In the genomic region with DNA sequence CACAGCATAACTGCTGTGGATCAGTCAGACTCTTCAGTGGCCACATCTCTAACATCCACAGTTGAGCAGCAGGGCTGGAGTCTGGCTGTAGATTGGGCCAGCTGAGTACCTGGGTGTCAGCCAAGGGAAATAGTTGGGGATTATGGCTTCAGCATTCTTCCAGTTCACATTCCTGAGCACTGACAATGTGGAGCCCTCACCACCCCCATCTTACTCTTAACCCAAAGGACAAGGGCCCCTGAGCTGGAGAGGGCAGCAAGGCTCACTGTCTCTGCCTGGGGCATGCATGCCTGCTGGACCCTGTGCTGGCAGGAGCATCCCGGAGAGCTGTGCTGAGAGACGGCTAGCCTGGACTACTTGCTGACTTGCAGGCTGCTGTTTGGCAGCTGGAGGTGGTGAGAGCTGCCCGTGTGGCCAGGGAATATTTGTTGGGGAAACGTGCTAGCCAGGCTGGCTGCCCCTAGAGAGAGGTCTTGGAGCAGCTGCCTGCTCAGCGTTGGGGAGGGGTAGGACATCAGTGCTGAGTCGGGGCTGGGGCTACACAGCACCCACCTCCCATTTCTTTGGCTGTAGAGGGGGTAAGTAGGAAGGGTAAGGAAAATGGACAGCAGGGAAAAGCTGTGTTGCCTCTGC, we compare ENCODE assay signal across 9 mouse cellular contexts. TPM values are rescaled to one million over a fixed set of nuclear protein-coding genes. Genes with fewer than 3 reads are reported as not detected.
DNase-seq lines count a peak whose midpoint lies in the region; ATAC-seq and TF ChIP-seq lines count a peak whose summit lies in the region.
"Had no signal": no experiment of that assay in that cellular context is flagged by ENCODE, and none has a peak within 500 bp of the region (broad histone marks: within the 10 kb centered on the region; RNA-seq: fewer than 3 reads in every experiment).

No protein-coding gene starts in this region.

- ATAC-seq in heart, embryonic 11.5 days (replicated peaks; ENCODE audit: insufficient number of reproducible peaks, low FRiP score, low TSS enrichment) = no peak
- no peak; the same call in 1 of the 2 replicates for ATAC-seq in kidney, postnatal 0 days (replicated peaks; ENCODE audit: low FRiP score, low read depth)
- peak; percentile 63 for ATAC-seq in stomach, embryonic 16.5 days (ENCODE audit: insufficient read depth, low FRiP score)
- no peak for ATAC-seq in forebrain, embryonic 14.5 days

- no peaks in the 10 kb centered on the region for H3K27me3 ChIP-seq in heart, embryonic 11.5 days (ENCODE audit: control insufficient read depth, insufficient read depth, low read length)
- H3K27me3 ChIP-seq in kidney, postnatal 0 days (ENCODE audit: insufficient read depth, low read length) = no peaks in the 10 kb centered on the region
- H3K27me3 ChIP-seq in stomach, embryonic 16.5 days (ENCODE audit: control insufficient read depth, insufficient read depth, low read length) = no peaks in the 10 kb centered on the region
- no peaks in the 10 kb centered on the region for H3K27me3 ChIP-seq in forebrain, embryonic 14.5 days (replicated peaks; ENCODE audit: control insufficient read depth, insufficient read depth, low read length)

- TF ChIP-seq CTCF in kidney, postnatal 0 days (IDR thresholded peaks at IDR 0.05; ENCODE audit: low read depth) = no peak

- peak overlapping the region; percentile 46 for H3K27ac ChIP-seq in heart, embryonic 11.5 days (ENCODE audit: low read depth, low read length)
- peak overlapping the region; percentile 58 for H3K27ac ChIP-seq in kidney, postnatal 0 days
- peak overlapping the region; percentile 82 for H3K27ac ChIP-seq in stomach, embryonic 16.5 days (ENCODE audit: low read length)
- H3K27ac ChIP-seq in forebrain, embryonic 14.5 days (ENCODE audit: low read depth, low read length) = no peak overlapping the region

- peaks cover 35% of the 10 kb centered on the region for H3K36me3 ChIP-seq in heart, embryonic 11.5 days (ENCODE audit: control insufficient read depth, insufficient read depth, low read length)
- H3K36me3 ChIP-seq in kidney, postnatal 0 days (ENCODE audit: insufficient read depth, low read length) = peaks cover 63% of the 10 kb centered on the region
- peaks cover 17% of the 10 kb centered on the region for H3K36me3 ChIP-seq in stomach, embryonic 16.5 days (ENCODE audit: control insufficient read depth, insufficient read depth, low read length)
- peaks cover 90% of the 10 kb centered on the region for H3K36me3 ChIP-seq in forebrain, embryonic 14.5 days (ENCODE audit: control insufficient read depth, insufficient read depth, low read length)

- peaks cover 21% of the 10 kb centered on the region for H3K4me1 ChIP-seq in heart, embryonic 11.5 days (ENCODE audit: control insufficient read depth, insufficient read depth, low read length)
- H3K4me1 ChIP-seq in kidney, postnatal 0 days (replicated peaks; ENCODE audit: insufficient read depth, low read length) = no peaks in the 10 kb centered on the region
- H3K4me1 ChIP-seq in stomach, embryonic 16.5 days (ENCODE audit: control insufficient read depth, insufficient read depth, low read length) = peaks cover 5% of the 10 kb centered on the region; the same call in 1 of the 2 replicates
- no peaks in the 10 kb centered on the region for H3K4me1 ChIP-seq in forebrain, embryonic 14.5 days (ENCODE audit: control insufficient read depth, insufficient read depth, low read length)

- WGBS in heart, embryonic 11.5 days (ENCODE audit: insufficient replicate concordance) = 65% methylated on average over 6 of the region's 6 CpGs
- WGBS in kidney, postnatal 0 days = 71% methylated on average over 6 of the region's 6 CpGs
- 68% methylated on average over 6 of the region's 6 CpGs for WGBS in stomach, embryonic 16.5 days
- WGBS in forebrain, embryonic 14.5 days = 90% methylated on average over 6 of the region's 6 CpGs

- H3K9ac ChIP-seq in heart, embryonic 11.5 days (ENCODE audit: low read depth, low read length) = no peak overlapping the region
- no peak overlapping the region for H3K9ac ChIP-seq in kidney, postnatal 0 days (ENCODE audit: low read depth, low read length)
- H3K9ac ChIP-seq in stomach, embryonic 16.5 days (ENCODE audit: low read length) = no peak overlapping the region
- no peak overlapping the region for H3K9ac ChIP-seq in forebrain, embryonic 14.5 days (ENCODE audit: low read length)

- H3K9me3 ChIP-seq in heart, embryonic 11.5 days (replicated peaks; ENCODE audit: control insufficient read depth, low read length) = no peaks in the 10 kb centered on the region
- H3K9me3 ChIP-seq in kidney, postnatal 0 days (replicated peaks; ENCODE audit: low read length) = no peaks in the 10 kb centered on the region
- H3K9me3 ChIP-seq in stomach, embryonic 16.5 days (replicated peaks; ENCODE audit: control insufficient read depth, low read length) = no peaks in the 10 kb centered on the region
- no peaks in the 10 kb centered on the region for H3K9me3 ChIP-seq in forebrain, embryonic 14.5 days (replicated peaks; ENCODE audit: control insufficient read depth, low read length)

- H3K4me3 ChIP-seq in heart, embryonic 11.5 days (ENCODE audit: low read depth, low read length) = no peak overlapping the region
- no peak overlapping the region for H3K4me3 ChIP-seq in kidney, postnatal 0 days (replicated peaks; ENCODE audit: low read depth, low read length)
- no peak overlapping the region for H3K4me3 ChIP-seq in stomach, embryonic 16.5 days (replicated peaks; ENCODE audit: low read length)
- no peak overlapping the region for H3K4me3 ChIP-seq in forebrain, embryonic 14.5 days (ENCODE audit: low read depth, low read length)

- H3K4me2 ChIP-seq in heart, embryonic 11.5 days = no peak overlapping the region; the same call in 1 of the 2 replicates
- H3K4me2 ChIP-seq in kidney, postnatal 0 days (ENCODE audit: low read length) = no peak overlapping the region
- no peak overlapping the region for H3K4me2 ChIP-seq in stomach, embryonic 16.5 days (ENCODE audit: low read depth, low read length)
- no peak overlapping the region for H3K4me2 ChIP-seq in forebrain, embryonic 14.5 days (ENCODE audit: low read length)

- peak; percentile 48 to 49 for DNase-seq in lung, adult 18-20 months
- no peak for DNase-seq in lung, postnatal 25 days (ENCODE audit: low spot score)
- peak; percentile 62 for DNase-seq in kidney, postnatal 0 days (ENCODE audit: low spot score)
- no peak for DNase-seq in forebrain, embryonic 14.5 days (ENCODE audit: low spot score)
- no peak for DNase-seq in layer of hippocampus, postnatal 10 days (ENCODE audit: low spot score in 2 of 2)
- no peak for DNase-seq in cerebellum, adult 11-12 months

RNA-seq across cellular contexts. Expression of gene Psmc3, which starts 8.2 kb away (rescaled TPM):
- 316 and 322 TPM in 2 replicates for polyA plus RNA-seq in heart, embryonic 11.5 days (2014; fragmentation: Nextera tagmentation; extraction: Ambion mirVana)
- polyA plus RNA-seq in kidney, postnatal 0 days (2015; fragmentation: Nextera tagmentation; extraction: Ambion mirVana) = 287 and 307 TPM in 2 replicates
- polyA plus RNA-seq in stomach, embryonic 16.5 days (2015; fragmentation: Nextera tagmentation; extraction: Ambion mirVana) = 264 and 286 TPM in 2 replicates
- 298 and 304 TPM in 2 replicates for polyA plus RNA-seq in forebrain, embryonic 14.5 days (2014; fragmentation: Nextera tagmentation; extraction: Ambion mirVana)
- total RNA-seq in layer of hippocampus, postnatal 10 days (2021) = 100 to 1,000 TPM; 190 to 221 TPM

RNA-seq across cellular contexts. Expression of gene Slc39a13, which starts 8.3 kb away (rescaled TPM):
- 34.0 and 36.3 TPM in 2 replicates for polyA plus RNA-seq in heart, embryonic 11.5 days (2014; fragmentation: Nextera tagmentation; extraction: Ambion mirVana)
- polyA plus RNA-seq in kidney, postnatal 0 days (2015; fragmentation: Nextera tagmentation; extraction: Ambion mirVana) = 39.9 and 41.8 TPM in 2 replicates
- polyA plus RNA-seq in stomach, embryonic 16.5 days (2015; fragmentation: Nextera tagmentation; extraction: Ambion mirVana) = 43.7 and 51.3 TPM in 2 replicates
- 16.1 and 18.0 TPM in 2 replicates for polyA plus RNA-seq in forebrain, embryonic 14.5 days (2014; fragmentation: Nextera tagmentation; extraction: Ambion mirVana)
- total RNA-seq in layer of hippocampus, postnatal 10 days (2021) = 10 to 100 TPM; 26.4 to 28.9 TPM

RNA-seq across cellular contexts. Expression of gene Spi1, which starts 20.2 kb away (rescaled TPM):
- 1.7 and 1.9 TPM in 2 replicates for polyA plus RNA-seq in heart, embryonic 11.5 days (2014; fragmentation: Nextera tagmentation; extraction: Ambion mirVana)
- polyA plus RNA-seq in kidney, postnatal 0 days (2015; fragmentation: Nextera tagmentation; extraction: Ambion mirVana) = 4.4 and 6.0 TPM in 2 replicates
- polyA plus RNA-seq in stomach, embryonic 16.5 days (2015; fragmentation: Nextera tagmentation; extraction: Ambion mirVana) = 5.1 and 6.7 TPM in 2 replicates
- polyA plus RNA-seq in forebrain, embryonic 14.5 days (2014; fragmentation: Nextera tagmentation; extraction: Ambion mirVana) = 2.4 and 2.9 TPM in 2 replicates
- total RNA-seq in layer of hippocampus, postnatal 10 days (2021) = 1 to 10 TPM; 4.5 to 6.0 TPM

RNA-seq across cellular contexts. Expression of gene Rapsn, which starts 26.5 kb away (rescaled TPM):
- 11.1 and 11.3 TPM in 2 replicates for polyA plus RNA-seq in heart, embryonic 11.5 days (2014; fragmentation: Nextera tagmentation; extraction: Ambion mirVana)
- 5.7 and 6.1 TPM in 2 replicates for polyA plus RNA-seq in kidney, postnatal 0 days (2015; fragmentation: Nextera tagmentation; extraction: Ambion mirVana)
- 1.5 and 4.8 TPM in 2 replicates for polyA plus RNA-seq in stomach, embryonic 16.5 days (2015; fragmentation: Nextera tagmentation; extraction: Ambion mirVana)
- 0.95 and 1.2 TPM in 2 replicates for polyA plus RNA-seq in forebrain, embryonic 14.5 days (2014; fragmentation: Nextera tagmentation; extraction: Ambion mirVana)
- total RNA-seq in layer of hippocampus, postnatal 10 days (2021) = under 1 TPM in 1 of 2 experiments, not detected in 1; 0.57 TPM

RNA-seq across cellular contexts. Expression of gene Mybpc3, which starts 56.0 kb away (rescaled TPM):
- 470 and 665 TPM in 2 replicates for polyA plus RNA-seq in heart, embryonic 11.5 days (2014; fragmentation: Nextera tagmentation; extraction: Ambion mirVana)
- polyA plus RNA-seq in kidney, postnatal 0 days (2015; fragmentation: Nextera tagmentation; extraction: Ambion mirVana) = 0.08 and 0.13 TPM in 2 replicates
- 0.17 and 0.54 TPM in 2 replicates for polyA plus RNA-seq in stomach, embryonic 16.5 days (2015; fragmentation: Nextera tagmentation; extraction: Ambion mirVana)
- not detected in 2 replicates for polyA plus RNA-seq in forebrain, embryonic 14.5 days (2014; fragmentation: Nextera tagmentation; extraction: Ambion mirVana)
- under 1 TPM; 0.38 to 0.55 TPM for total RNA-seq in layer of hippocampus, postnatal 10 days (2021)
- polyA plus RNA-seq: intestine, embryonic 14.5 days had no signal

Comparison
In these comparisons a context has a peak if more than half of its experiments do, and no peak if none do; other contexts are left out.
1. DNase-seq: peak in lung, adult 18-20 months (2 of 2) and kidney, postnatal 0 days (single experiment); none in lung, postnatal 25 days (single experiment), forebrain, embryonic 14.5 days (single experiment), layer of hippocampus, postnatal 10 days (0 of 2) and cerebellum, adult 11-12 months (single experiment).